Mouse (Mus musculus) MEL (cell line): Measurements from ENCODE around the gene Ddx4. TPM values are rescaled to one million over a fixed set of nuclear protein-coding genes. Genes with fewer than 3 reads are reported as not detected.

Experiments
- DNase-seq: peaks from one replicate; pipeline ENCODE4 v3.0.0; 2011; ENCODE audit warnings: low read depth, low spot score
- H3K27ac ChIP-seq: 2 replicates; pipeline ENCODE4 v1.5.1; 2012; ENCODE audit warnings: low read depth, mild to moderate bottlenecking, control low read depth, low read length, moderate library complexity; ENCODE audit not compliant: control insufficient read depth
- H3K27me3 ChIP-seq, 2 experiments: fragments of 150-350 bp in 1 of 2; sonication (generic) in 1 of 2; 2 replicates each; pipeline ENCODE4 v1.6.1; 2012; ENCODE audit warnings: low read length in 2 of 2, mild to moderate bottlenecking in 2 of 2, improper control_type of control experiment in 1 of 2, moderate library complexity in 1 of 2; ENCODE audit not compliant: insufficient read depth in 2 of 2, control insufficient read depth in 1 of 2
- H3K36me3 ChIP-seq, 2 experiments: 2 replicates each; pipeline ENCODE4 v1.6.1; 2012 to 2014; ENCODE audit warnings: low read length in 2 of 2, improper control_type of control experiment in 1 of 2, inconsistent platforms in 1 of 2, mild to moderate bottlenecking in 1 of 2; ENCODE audit not compliant: insufficient read depth in 2 of 2, control insufficient read depth in 1 of 2
- H3K4me1 ChIP-seq, 2 experiments: fragments of 150-350 bp in 1 of 2; sonication (generic) in 1 of 2; 2 replicates each; pipeline ENCODE4 v1.6.1; 2012; ENCODE audit warnings: low read length in 2 of 2, improper control_type of control experiment in 1 of 2, mild to moderate bottlenecking in 1 of 2; ENCODE audit not compliant: insufficient read depth in 2 of 2, control insufficient read depth in 1 of 2
- H3K4me3 ChIP-seq, 2 experiments: fragments of 150-350 bp in 1 of 2; sonication (generic) in 1 of 2; 2 replicates each; pipeline ENCODE4 v1.5.1; 2012; ENCODE audit warnings: low read depth in 2 of 2, low read length in 2 of 2, mild to moderate bottlenecking in 2 of 2, moderate library complexity in 2 of 2, control low read depth in 1 of 2, improper control_type of control experiment in 1 of 2; ENCODE audit not compliant: control insufficient read depth in 1 of 2, insufficient read depth in 1 of 2
- H3K79me2 ChIP-seq: 2 replicates; pipeline ENCODE4 v1.6.1; 2012; ENCODE audit warnings: mild to moderate bottlenecking, low read length, moderate library complexity; ENCODE audit not compliant: control insufficient read depth, poor library complexity, insufficient read depth
- H3K9ac ChIP-seq: 2 replicates; pipeline ENCODE4 v1.6.1; 2012; ENCODE audit warnings: low read depth, mild to moderate bottlenecking, control low read depth, low read length, moderate library complexity; ENCODE audit not compliant: control insufficient read depth, poor library complexity, severe bottlenecking
- H3K9me3 ChIP-seq: fragments of 150-350 bp; sonication (generic); replicated peaks from 2 replicates; pipeline ENCODE4 v1.6.1; 2012; ENCODE audit warnings: mild to moderate bottlenecking, low read length, improper control_type of control experiment, moderate library complexity; ENCODE audit not compliant: insufficient read depth
- BHLHE40 ChIP-seq: IDR thresholded peaks from 2 replicates; pipeline ENCODE4 v1.6.1; 2012; ENCODE audit warnings: low read depth, mild to moderate bottlenecking, inconsistent platforms, low read length, improper control_type of control experiment, borderline replicate concordance
- CHD1 ChIP-seq: IDR thresholded peaks from 2 replicates; pipeline ENCODE4 v1.6.1; 2012; ENCODE audit warnings: low read depth, mild to moderate bottlenecking, inconsistent platforms, low read length, improper control_type of control experiment
- CHD2 ChIP-seq: IDR thresholded peaks from 2 replicates; pipeline ENCODE4 v1.6.1; 2011; ENCODE audit warnings: low read length, improper control_type of control experiment
- CTCF ChIP-seq, 3 experiments: IDR thresholded peaks in 2 of 3; conservative IDR thresholded peaks in 1 of 3; 2 replicates each; pipeline ENCODE4 v1.5.1; 2011 to 2012; ENCODE audit warnings: low read length in 3 of 3, low read depth in 2 of 3, mild to moderate bottlenecking in 2 of 3, improper control_type of control experiment in 1 of 3, inconsistent platforms in 1 of 3, mixed read lengths in 1 of 3, moderate library complexity in 1 of 3; ENCODE audit not compliant: control insufficient read depth in 1 of 3, insufficient read depth in 1 of 3, poor library complexity in 1 of 3, severe bottlenecking in 1 of 3
- E2F4 ChIP-seq: IDR thresholded peaks from 2 replicates; pipeline ENCODE4 v1.6.1; 2011; ENCODE audit warnings: low read depth, low read length, improper control_type of control experiment, borderline replicate concordance
- ELF1 ChIP-seq: IDR thresholded peaks from 2 replicates; pipeline ENCODE4 v1.6.1; 2014; ENCODE audit warnings: low read depth, mild to moderate bottlenecking, inconsistent platforms, low read length, improper control_type of control experiment, moderate library complexity
- ETS1 ChIP-seq: IDR thresholded peaks from 2 replicates; pipeline ENCODE4 v1.6.1; 2012; ENCODE audit warnings: low read depth, mild to moderate bottlenecking, inconsistent platforms, low read length, improper control_type of control experiment, moderate library complexity
- GABPA ChIP-seq: IDR thresholded peaks from 2 replicates; pipeline ENCODE4 v1.6.1; 2012; ENCODE audit warnings: low read depth, mild to moderate bottlenecking, inconsistent platforms, low read length, improper control_type of control experiment, moderate library complexity
- GATA1 ChIP-seq: IDR thresholded peaks from 2 replicates; pipeline ENCODE4 v1.6.1; 2011; ENCODE audit warnings: low read depth, low read length, improper control_type of control experiment
- JUND ChIP-seq: IDR thresholded peaks from 2 replicates; pipeline ENCODE4 v1.6.1; 2011; ENCODE audit warnings: low read depth, mild to moderate bottlenecking, improper control_type of control experiment, low read length
- KAT2A ChIP-seq: conservative IDR thresholded peaks from 2 replicates; pipeline ENCODE4 v1.6.1; 2012; ENCODE audit warnings: low read depth, low read length, improper control_type of control experiment, inconsistent platforms
- MAX ChIP-seq: IDR thresholded peaks from 2 replicates; pipeline ENCODE4 v1.6.1; 2011; ENCODE audit warnings: low read length, improper control_type of control experiment
- MEF2A ChIP-seq: IDR thresholded peaks from 2 replicates; pipeline ENCODE4 v1.6.1; 2014; ENCODE audit warnings: low read depth, mild to moderate bottlenecking, inconsistent platforms, low read length, improper control_type of control experiment; ENCODE audit not compliant: poor library complexity, insufficient replicate concordance, severe bottlenecking; ENCODE audit errors: extremely low read depth
- MXI1 ChIP-seq: IDR thresholded peaks from 2 replicates; pipeline ENCODE4 v1.6.1; 2011; ENCODE audit warnings: mild to moderate bottlenecking, low read depth, low read length, improper control_type of control experiment
- MYB ChIP-seq: IDR thresholded peaks from 2 replicates; pipeline ENCODE4 v1.6.1; 2011; ENCODE audit warnings: mild to moderate bottlenecking, low read depth, low read length, improper control_type of control experiment
- MYC ChIP-seq: IDR thresholded peaks from 2 replicates; pipeline ENCODE4 v1.6.1; 2011; ENCODE audit warnings: low read depth, mild to moderate bottlenecking, low read length, improper control_type of control experiment, moderate library complexity
- NELFE ChIP-seq: IDR thresholded peaks from 2 replicates; pipeline ENCODE4 v1.6.1; 2011; ENCODE audit warnings: low read depth, low read length, improper control_type of control experiment
- NRF1 ChIP-seq: IDR thresholded peaks from 2 replicates; pipeline ENCODE4 v1.6.1; 2014; ENCODE audit warnings: low read depth, mild to moderate bottlenecking, inconsistent platforms, low read length, improper control_type of control experiment, moderate library complexity; ENCODE audit not compliant: poor library complexity, insufficient read depth, severe bottlenecking
- POLR2A ChIP-seq, 2 experiments: IDR thresholded peaks; 2 replicates each; pipeline ENCODE4 v1.6.1; 2011 to 2012; ENCODE audit warnings: low read length in 2 of 2, mild to moderate bottlenecking in 2 of 2, control low read depth in 1 of 2, improper control_type of control experiment in 1 of 2, low read depth in 1 of 2, moderate library complexity in 1 of 2; ENCODE audit not compliant: control insufficient read depth in 1 of 2, insufficient read depth in 1 of 2, poor library complexity in 1 of 2
- POLR2AphosphoS2 ChIP-seq: IDR thresholded peaks from 2 replicates; pipeline ENCODE4 v1.6.1; 2011; ENCODE audit warnings: low read length, improper control_type of control experiment
- RAD21 ChIP-seq: IDR thresholded peaks from 2 replicates; pipeline ENCODE4 v1.6.1; 2011; ENCODE audit warnings: mild to moderate bottlenecking, low read depth, low read length, improper control_type of control experiment
- RCOR1 ChIP-seq: IDR thresholded peaks from 2 replicates; pipeline ENCODE4 v1.6.1; 2012; ENCODE audit warnings: low read depth, mild to moderate bottlenecking, inconsistent platforms, low read length, improper control_type of control experiment
- SIN3A ChIP-seq: IDR thresholded peaks from 2 replicates; pipeline ENCODE4 v1.6.1; 2012; ENCODE audit warnings: low read length, improper control_type of control experiment, inconsistent platforms
- SMC3 ChIP-seq: IDR thresholded peaks from 2 replicates; pipeline ENCODE4 v1.6.1; 2011; ENCODE audit warnings: low read depth, low read length, improper control_type of control experiment
- TBP ChIP-seq: IDR thresholded peaks from 2 replicates; pipeline ENCODE4 v1.8.0; 2011; ENCODE audit warnings: low read depth, low read length, improper control_type of control experiment
- TCF12 ChIP-seq: IDR thresholded peaks from 2 replicates; pipeline ENCODE4 v1.6.1; 2014; ENCODE audit warnings: low read depth, mild to moderate bottlenecking, inconsistent platforms, low read length, improper control_type of control experiment, moderate library complexity
- USF1 ChIP-seq: IDR thresholded peaks from 2 replicates; pipeline ENCODE4 v1.6.1; 2014; ENCODE audit warnings: low read depth, mild to moderate bottlenecking, inconsistent platforms, low read length, improper control_type of control experiment, moderate library complexity
- USF2 ChIP-seq, 2 experiments: IDR thresholded peaks; 2 replicates each; pipeline ENCODE4 v1.6.1; 2011 to 2012; ENCODE audit warnings: improper control_type of control experiment in 2 of 2, low read length in 2 of 2, borderline replicate concordance in 1 of 2, inconsistent platforms in 1 of 2, low read depth in 1 of 2, mild to moderate bottlenecking in 1 of 2; ENCODE audit not compliant: insufficient read depth in 1 of 2
- ZC3H11A ChIP-seq: IDR thresholded peaks from 2 replicates; pipeline ENCODE4 v1.6.1; 2012; ENCODE audit warnings: low read depth, mild to moderate bottlenecking, inconsistent platforms, low read length, improper control_type of control experiment
- ZMIZ1 ChIP-seq: IDR thresholded peaks from 2 replicates; pipeline ENCODE4 v1.6.1; 2012; ENCODE audit warnings: low read depth, mild to moderate bottlenecking, inconsistent platforms, low read length, improper control_type of control experiment, moderate library complexity
- ZNF384 ChIP-seq: IDR thresholded peaks from 2 replicates; pipeline ENCODE4 v1.6.1; 2012; ENCODE audit warnings: low read depth, mild to moderate bottlenecking, inconsistent platforms, low read length, improper control_type of control experiment
- polyA plus RNA-seq, 2 experiments: library from polyadenylated mRNA; stranded (reverse) in 1 of 2; unstranded in 1 of 2; fragments of >175 nt in 1 of 2; fragments of >200 nt in 1 of 2; gene quantifications; 2 replicates each; pipeline versions ENCODE4 v1.2.1 to v1.2.4; 2012; ENCODE audit warnings: low replicate concordance in 2 of 2, low read depth in 1 of 2; ENCODE audit not compliant: insufficient read length in 2 of 2, insufficient read depth in 1 of 2, missing spikeins in 1 of 2
- total RNA-seq: library from RNA; depleted of rRNA; stranded (reverse); fragments of 300-350 nt; gene quantifications from 2 replicates; pipeline ENCODE4 v1.2.3, GENCODE M21; 2012

The Ddx4 gene
- total and polyA plus RNA-seq, 3 experiments, result 0.31 to 1.3 TPM; not detected in 1

- Histone ChIP-seq H3K4me3 (no peak overlapping the region), H3K27ac (no peak overlapping the region), H3K9me3 (no peaks in the 10 kb centered on the region), H3K27me3 (no peaks in the 10 kb centered on the region), H3K36me3 (peaks cover 3% of the 10 kb centered on the region in 2 experiments), H3K9ac (no peak overlapping the region), H3K79me2 (no peaks in the 10 kb centered on the region), H3K4me1 (peaks cover 0 to 2% of the 10 kb centered on the region in 2 experiments; a peak in 2 of 4 replicates)
- TF ChIP-seq JUND (no peak), CTCF (IDR thresholded peaks at IDR 0.05 in 2 of 3, conservative IDR thresholded peaks at IDR 0.05 in 1 of 3; ENCODE audit: control insufficient read depth in 1 of 3, insufficient read depth in 1 of 3, low read depth in 2 of 3, low read length in 3 of 3, poor library complexity in 1 of 3, severe bottlenecking in 1 of 3) (peak; percentile 53 to 66 (median 54)), BHLHE40 (no peak), RAD21 (peak; percentile 49), NELFE (no peak), SMC3 (peak; percentile 65)
- DNase-seq, result peak; percentile 74
These were observed 25.9 kb upstream of the Ddx4 start for GRCm38 (mm10) chr13:112678154-112678553.

GRCm38 (mm10) chr13:112673899-112674447 lies 21.7 kb upstream of the Ddx4 start:
- no peaks in the 10 kb centered on the region for H3K9me3 ChIP-seq
- peaks cover 8 to 19% of the 10 kb centered on the region in 2 experiments; a peak in 3 of 4 replicates for H3K36me3 ChIP-seq
- peaks cover 5 to 13% of the 10 kb centered on the region in 2 experiments for H3K4me1 ChIP-seq
- DNase-seq, result peak; percentile 87
- H3K27ac ChIP-seq, result no peak overlapping the region
- H3K9ac ChIP-seq, result no peak overlapping the region
- H3K27me3 ChIP-seq, result no peaks in the 10 kb centered on the region
- H3K79me2 ChIP-seq, result no peaks in the 10 kb centered on the region
- H3K4me3 ChIP-seq, result no peak overlapping the region
- TF ChIP-seq MYC (0 out of 2 replicates have a peak, but pooled peaks have one; percentile 30), POLR2A (IDR thresholded peaks at IDR 0.05; ENCODE audit: control insufficient read depth in 1 of 2, insufficient read depth in 1 of 2, low read depth in 1 of 2, low read length in 2 of 2, poor library complexity in 1 of 2) (no peak), USF1 (no peak), BHLHE40 (no peak), JUND (no peak), SIN3A (peak; percentile 59), POLR2AphosphoS2 (no peak), MAX (no peak), MYB (no peak), ZNF384 (no peak), CHD1 (no peak), ETS1 (no peak), ELF1 (no peak), MXI1 (no peak; the same call in none of the 2 replicates), USF2 (IDR thresholded peaks at IDR 0.05; ENCODE audit: borderline replicate concordance in 1 of 2, insufficient read depth in 1 of 2, low read depth in 1 of 2, low read length in 2 of 2) (no peak), GATA1 (no peak), NRF1 (no peak), TBP (no peak), KAT2A (no peak), TCF12 (no peak), CHD2 (no peak), GABPA (no peak), E2F4 (no peak), ZC3H11A (peak; percentile 88), CTCF (IDR thresholded peaks at IDR 0.05 in 2 of 3, conservative IDR thresholded peaks at IDR 0.05 in 1 of 3; ENCODE audit: control insufficient read depth in 1 of 3, insufficient read depth in 1 of 3, low read depth in 2 of 3, low read length in 3 of 3, poor library complexity in 1 of 3, severe bottlenecking in 1 of 3) (peak; percentile 47 to 84 (median 69)), ZMIZ1 (no peak), RCOR1 (no peak), MEF2A (no peak)
